Mouse (Mus musculus) brain, embryonic 18.5 days (tissue): ENCODE measurements around the gene Slc16a10.

Experiments used
- DNase-seq: peaks from one replicate; pipeline ENCODE4 v3.0.0-alpha.2; 2012; ENCODE audit warnings: low read depth, low spot score

The Slc16a10 gene

DNA sequence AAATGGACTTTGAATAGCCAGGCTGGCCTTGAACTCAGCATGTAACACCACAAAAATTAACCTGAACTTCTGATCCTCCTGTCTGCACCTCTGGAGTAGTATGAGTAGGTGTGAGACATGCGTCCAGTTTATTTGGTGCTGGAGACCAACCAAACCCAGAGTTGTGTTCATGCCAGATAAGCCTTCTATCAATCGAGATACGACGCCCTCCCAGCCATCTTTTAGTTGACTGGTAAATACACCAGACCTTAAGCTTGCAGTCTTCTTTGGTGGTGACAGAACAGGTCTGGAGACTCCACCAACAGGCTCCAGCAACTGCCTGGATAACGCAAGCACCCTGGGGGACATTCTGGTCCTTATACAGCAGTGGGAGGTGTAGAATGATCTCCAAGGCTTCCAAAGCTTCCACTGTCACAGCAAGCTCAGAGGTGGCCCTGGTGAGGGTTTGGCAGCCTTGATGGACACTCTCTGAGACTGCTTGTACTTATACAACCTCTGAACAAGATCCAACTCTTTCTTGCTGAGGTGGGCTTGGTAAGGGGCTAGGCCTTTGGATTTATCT, 7.6 kb upstream of the Slc16a10 start:
- DNase-seq: no peak

DNA sequence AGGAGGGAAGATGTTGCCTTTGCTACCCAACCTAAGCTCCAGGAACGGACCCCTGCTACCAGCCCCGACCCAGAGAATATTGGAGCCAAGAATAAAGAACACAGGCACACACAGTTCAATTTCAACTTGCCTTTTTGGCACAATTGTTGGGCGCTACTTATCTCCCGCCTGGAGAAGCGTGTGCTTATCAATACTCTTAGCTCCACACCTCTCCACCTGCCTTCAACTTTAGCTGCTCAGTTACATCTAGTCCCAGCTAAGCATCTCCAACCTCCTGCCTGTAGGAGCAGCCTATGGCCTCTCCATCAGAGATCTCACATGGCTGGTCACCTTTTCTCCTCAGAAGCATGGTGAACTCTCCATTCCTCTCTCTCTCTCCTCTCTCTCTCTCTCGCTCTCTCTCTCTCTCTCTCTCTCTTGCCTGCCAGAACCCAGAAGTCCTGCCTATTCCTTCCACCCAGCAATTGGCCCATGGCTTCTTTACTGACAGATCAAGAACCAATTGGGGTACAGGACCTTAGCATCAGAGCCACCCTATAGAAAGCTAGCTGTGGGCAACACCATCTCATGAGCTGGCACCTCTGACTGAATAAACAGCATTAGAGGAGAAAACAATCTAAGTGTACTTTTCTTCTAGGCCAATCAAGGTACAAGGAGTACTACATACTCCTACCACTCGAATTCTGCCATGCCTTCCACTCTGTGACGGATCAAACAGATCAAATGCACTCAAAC, 5.4 kb upstream of the Slc16a10 start:
- no peak for DNase-seq

DNA sequence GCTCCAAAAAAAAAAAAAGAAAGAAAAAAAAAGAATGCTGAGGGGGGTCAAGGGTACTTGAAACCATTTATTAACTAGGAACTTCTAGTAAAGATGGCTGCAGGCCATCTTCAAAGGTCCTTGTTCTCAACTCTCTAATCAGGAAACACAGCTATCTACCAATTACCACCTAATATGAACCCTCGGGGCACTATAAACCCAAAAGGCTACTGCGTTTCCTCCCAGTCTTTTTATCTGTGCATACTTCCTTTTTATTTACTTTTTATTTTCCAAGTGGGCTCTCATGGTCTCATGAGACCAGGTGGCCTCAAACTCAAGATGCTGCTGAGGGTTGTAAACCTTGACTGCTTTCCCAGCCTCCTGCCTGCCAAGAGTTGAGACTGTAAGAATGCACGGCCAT, 4.4 kb upstream of the Slc16a10 start:
- no peak for DNase-seq

DNA sequence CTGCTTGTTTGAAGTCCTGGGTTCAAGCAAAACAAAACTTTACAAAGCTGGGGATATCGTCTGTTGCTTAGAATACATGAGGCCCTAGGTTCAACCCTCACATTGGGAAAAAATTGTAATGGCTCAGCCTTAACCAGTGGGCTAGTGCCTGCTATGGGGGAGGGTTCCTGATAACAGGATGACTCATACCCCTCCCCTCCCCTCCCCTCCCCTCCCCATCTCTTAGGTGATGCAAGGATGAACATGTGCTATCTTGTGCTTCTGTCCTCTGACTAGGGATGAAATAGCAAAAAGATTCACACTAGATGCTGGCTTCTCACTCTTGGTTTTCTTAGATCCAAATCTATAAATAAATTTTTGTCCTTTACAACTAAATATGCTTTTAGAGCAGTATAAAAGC, 2.8 kb upstream of the Slc16a10 start:
- no peak for DNase-seq

DNA sequence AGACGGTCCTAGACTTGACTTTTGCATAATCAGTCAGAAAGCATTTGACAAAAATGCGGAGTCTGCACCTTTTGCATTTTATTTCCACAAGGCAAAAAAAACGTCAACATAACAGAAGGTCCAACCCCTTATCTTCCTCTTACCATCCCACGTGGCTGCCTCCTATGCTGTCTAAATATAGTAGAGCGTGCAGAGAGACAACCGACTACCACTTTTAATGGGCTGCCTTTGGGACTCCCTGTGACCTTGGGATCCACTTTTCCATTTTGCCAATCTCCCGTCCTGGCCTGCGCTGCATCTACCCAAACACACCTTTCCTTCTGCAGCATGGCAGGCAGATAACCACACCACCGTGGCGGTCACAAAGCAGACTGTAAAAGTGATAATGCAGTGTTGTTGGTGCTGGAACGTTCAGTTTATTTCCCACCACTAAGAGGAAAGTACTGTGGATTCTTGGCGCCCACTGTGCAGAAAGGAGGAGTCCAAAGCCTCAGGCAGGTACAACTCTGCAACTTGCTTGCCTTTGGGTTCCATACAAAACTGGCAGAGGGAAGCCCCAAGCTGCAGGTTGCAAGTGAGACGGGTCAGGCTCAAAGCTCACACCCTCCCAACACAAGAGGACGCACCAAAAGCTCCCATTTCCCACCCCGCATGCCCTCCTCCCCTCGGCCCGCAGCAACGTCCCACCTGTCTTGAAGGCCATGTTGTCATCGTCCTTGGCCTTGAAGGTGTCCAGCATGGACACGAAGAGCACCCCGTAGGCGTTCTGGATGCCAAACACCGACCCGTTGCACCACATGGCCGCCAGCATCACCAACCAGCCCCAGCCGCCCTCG, 824 bp downstream of the Slc16a10 start:
- no peak for DNase-seq

DNA sequence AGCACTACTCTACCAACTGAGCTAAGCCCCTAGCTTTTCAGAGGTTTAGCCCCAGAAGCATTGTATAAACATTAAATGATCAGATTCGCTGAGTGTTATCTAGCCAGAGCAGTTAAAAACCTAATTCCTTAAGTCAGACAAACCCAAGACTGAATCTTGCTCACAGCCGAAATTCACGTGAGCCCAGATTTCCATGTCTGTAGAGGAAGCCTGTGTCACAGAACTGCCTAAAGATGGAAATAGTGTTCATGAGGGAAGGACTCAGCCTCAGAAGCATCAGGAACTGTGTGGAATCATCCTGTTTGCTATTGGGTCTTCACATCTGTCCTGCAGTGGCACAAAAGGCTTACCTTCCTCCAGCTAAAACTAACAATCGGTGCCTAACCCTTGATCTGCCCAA, 2.4 kb downstream of the Slc16a10 start:
- no peak for DNase-seq

DNA sequence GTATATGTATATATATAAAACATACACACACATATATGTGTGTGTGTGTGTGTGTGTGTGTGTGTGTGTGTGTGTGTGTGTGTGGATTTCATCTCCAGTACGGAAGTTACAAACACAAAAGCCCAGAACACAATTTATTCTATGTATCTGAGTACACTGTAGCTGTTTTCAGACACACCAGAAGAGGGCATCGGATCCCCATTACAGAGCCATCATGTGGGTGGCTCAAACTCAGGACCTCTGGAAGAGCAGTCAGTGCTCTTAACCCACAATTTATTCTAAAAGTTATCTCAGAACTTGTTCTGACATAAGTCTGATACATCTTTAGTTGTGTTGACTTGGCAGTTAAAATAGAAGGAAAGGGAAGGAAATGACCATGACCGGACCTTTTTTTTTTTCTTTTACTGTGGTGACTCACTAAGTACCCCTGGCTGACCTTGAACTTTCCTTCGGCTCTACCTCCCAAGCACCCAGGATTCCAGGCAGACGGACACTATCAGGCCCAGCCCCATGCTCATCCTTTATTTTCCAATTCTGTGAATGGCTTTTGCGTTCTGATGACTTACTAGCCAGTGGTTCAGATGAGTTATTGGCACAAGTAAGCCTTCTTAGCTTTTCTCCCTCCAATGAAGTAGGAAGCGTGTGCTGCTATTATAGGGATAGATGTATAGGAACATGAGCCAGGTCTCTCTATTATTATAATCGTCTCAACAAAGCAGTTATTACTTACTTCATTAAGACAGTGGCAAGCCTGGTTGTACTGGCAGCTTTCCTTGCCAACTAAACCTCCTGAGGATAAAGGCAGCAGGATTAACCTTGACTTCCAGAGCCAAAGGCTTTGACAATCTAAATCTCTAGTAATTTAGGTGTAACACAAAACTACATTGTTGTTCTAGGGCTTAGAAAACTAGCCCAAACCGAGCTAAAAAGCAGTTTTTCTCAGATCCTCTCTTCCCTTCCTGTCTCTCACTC, 6.0 kb downstream of the Slc16a10 start:
- no peak for DNase-seq

DNA sequence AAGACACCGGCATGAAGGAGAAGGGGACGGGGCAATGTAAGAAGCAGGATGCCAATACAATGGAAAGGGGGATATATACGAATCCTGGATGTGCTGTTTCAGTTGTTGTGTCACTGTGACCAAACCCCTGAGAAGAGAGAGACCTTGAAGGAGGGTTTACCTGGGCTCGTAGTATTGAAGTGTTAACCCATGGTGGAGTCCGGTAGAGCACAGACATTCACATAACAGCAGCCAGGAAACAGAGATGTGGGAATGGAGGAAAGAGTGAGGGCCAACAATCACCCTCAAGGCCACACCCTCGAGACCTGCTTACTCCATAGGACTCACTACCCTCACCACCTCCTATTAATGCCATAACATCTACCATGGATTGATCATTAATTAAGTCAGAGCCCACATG, 7.2 kb downstream of the Slc16a10 start:
- no peak for DNase-seq

DNA sequence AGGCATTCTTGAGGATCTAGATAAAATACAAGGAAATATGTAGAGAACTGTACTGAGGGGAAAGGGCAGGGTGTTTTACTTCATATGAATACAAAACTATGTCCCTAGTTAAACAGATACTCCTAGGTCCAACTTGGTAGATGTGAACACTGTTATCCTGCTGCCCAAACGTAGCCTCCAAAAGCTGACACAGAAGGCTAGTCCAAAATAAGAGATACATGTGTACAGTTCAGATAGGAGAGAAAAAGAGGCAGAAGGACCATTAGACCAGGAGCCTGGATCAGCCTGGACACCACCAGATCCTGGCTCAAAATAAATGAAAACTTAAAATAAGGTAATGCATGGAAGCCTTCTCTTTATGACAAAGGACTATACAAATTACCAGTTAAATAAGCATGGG, 8.4 kb downstream of the Slc16a10 start:
- no peak for DNase-seq

DNA sequence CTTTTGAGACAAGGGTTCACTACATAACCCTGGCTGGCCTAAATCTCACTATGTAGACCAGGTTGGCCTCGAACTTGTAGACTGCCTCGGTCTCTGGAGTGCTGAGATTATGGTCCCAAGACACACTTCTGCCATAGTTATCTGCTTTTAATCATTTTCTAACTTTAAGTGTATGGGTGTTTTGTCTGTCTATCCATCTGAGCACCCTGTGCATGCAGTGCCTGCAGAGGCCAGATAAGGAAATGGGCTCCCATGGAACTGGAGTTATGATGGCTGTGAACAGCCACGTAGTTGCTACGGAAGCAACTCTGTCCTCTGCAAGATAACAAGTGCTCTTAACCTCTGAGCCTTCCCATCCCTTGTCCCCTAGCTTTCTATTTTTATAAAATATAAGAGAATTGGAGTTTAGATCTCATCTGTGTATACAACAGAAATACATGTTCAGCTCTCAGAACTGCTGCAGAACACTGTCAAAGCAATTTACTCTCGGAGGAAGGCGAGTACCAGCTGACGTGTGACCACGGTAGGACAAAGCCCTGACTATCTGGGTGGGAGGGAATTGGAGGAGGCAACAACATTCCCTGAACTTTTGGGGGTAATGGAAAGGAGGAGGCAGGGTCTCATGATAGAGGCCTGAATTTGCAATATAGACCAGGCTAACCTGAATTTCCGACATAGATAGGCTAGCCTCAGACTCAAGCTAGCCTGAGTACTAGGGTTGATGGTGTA, 10.2 kb downstream of the Slc16a10 start:
- DNase-seq: no peak

DNA sequence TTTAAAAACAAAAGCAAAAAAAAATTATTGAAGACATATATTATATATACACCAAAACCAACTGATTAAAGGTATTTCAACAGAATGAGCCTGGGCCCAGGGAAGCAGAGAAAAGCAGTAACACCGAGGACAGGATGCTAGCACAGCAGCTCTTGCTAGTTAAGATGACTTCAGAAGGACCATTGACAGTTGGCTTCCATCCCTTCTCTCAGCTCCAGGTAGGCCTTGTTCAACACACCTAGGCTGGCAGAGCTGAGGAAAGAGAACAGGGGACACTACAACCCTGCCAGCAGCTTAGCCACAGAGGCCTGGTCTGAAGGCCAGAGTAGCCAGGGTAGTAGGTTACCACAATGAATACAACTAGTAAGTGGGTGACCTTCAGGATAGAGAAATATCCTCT, 11.9 kb downstream of the Slc16a10 start:
- no peak for DNase-seq

DNA sequence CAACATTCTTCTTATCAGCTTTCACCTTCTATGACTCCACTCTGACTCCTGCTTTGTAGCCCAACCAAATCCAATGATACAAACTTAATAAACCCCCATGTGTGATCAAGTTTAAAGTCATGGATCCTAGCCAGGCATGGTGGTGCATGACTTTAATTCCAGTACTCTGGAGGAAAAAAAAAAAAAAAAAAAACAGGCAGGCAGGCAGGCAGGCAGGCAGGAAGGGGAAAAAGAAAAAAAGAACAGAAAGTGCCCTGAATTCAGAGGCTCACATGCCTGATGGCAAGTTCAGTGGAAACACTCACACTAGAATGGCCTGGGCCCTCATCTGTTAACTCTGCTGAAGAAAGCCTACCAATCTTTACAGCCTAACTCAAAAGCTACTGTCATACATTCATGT, 12.9 kb downstream of the Slc16a10 start:
- DNase-seq: no peak

DNA sequence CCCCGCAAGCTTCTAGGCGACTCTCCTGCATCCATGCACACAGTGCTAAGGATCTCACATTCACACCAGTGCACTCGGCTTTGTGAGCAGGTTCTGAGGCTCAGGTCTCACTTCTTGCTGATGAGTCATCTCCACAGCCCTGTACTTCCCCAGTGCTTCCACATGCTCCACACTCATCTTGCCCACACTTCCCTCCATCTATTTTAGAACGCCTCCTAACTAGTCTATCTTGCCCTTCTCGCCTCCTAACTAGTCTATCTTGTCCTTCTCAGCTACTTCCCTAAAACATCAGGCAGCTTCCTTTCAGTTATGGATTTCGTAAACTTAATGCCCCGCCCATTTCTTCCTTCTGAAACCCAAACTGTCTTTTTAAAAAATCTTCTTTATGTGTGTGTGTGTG, 13.6 kb downstream of the Slc16a10 start:
- DNase-seq: no peak

DNA sequence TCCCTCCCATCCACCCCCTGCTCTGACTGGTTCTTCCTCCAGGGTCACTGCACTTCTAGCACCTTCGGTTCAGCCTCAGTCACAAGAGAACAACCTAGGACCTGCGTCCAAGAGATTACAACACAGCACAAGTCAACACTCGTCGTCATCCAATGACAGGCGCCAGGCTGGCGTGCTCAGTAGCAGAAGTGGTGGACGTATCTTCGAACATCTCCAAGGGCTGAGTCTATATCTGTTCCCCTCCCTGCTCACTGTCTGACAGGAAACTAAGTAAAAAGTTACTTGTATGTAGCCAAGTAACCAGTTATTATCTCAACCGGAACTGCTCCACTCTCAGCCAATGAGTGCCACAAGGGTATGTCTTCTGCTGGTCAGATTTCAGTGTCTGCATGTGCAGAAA, 16.9 kb downstream of the Slc16a10 start:
- no peak for DNase-seq

DNA sequence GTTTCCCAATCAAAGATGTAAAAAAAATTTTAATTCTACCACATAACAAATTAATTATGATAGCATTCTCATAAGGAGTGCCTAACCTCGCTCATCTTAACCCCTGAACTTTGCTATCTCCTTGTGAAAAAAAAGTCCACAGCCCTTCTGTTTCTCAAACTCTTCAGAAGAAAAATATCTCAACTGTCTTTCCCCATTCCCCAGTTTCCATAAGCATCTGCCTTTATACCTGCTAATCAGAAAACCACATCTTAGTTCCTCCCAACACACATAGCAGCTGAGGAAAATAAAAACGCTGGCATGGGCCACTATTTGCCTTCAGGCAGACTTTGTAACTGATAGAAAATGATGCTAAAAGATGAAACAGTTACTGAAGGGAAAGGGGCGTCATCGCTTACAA, 17.5 kb downstream of the Slc16a10 start:
- no peak for DNase-seq

DNA sequence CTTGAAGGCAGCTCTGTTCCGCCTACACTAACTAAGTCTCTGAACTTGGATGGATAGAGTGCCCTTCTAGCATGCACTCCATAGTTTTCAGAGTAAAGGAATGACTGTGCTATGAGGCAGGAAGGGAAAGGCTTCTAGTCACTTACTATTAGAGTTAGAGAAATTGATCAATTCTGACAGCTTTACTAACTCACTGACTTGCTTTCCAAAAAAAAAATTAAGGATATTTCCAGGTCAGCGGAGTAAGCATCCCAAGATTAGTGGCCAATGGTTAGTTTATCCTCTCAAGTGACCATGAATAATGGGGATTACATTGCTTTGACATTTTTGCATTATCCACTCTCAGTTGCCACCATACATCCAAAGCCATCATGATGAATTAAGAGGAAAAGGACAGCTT, 18.0 kb downstream of the Slc16a10 start:
- DNase-seq: no peak

DNA sequence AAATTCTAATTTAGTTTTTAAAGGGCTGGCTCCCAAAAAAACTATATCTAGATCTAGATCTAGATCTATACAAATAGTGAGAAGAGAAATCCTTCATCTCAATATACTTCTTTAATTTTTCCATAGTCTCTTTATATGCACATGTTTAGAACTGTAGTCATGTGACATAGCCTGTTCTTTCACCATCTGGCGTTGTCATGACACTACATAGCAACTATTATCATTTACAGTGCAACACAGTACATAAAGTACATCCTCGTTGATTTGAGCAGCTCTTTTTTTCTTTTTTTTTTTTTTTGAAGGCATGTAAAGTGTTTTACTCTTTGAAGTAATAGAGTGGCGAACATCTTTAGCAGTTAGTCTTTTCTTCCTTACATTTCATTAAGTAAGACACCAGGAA, 22.6 kb downstream of the Slc16a10 start:
- DNase-seq: no peak

DNA sequence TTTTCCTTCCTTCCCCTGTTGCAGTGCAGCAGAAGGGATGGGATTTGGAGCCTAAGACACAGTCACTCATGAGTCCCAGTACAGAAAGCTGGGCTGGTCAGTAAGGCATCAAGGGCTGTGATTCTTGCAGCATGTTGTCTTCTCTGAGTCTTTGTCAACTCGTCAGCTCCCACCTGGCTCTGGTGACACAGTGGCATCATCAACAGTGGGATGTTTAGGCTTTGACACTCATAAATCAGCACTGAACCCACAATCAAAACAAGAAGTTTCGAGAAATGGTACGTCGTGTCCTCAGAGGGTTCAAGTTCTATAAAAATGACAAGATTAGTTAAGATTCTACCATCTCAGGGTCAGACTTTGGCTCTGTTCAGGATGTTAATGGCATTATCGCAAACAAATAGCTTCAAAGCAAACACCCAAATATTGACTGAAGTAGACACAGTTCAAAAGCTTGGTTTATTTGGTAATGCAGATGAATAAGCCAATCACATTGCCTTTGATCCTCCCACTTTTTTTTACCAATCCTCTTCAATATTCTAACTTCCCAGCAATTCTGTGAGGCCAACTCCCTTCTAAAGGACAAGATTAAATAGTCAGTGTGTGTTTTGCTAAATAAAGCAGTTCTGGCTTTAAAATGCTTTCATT, 23.2 kb downstream of the Slc16a10 start:
- DNase-seq: no peak

DNA sequence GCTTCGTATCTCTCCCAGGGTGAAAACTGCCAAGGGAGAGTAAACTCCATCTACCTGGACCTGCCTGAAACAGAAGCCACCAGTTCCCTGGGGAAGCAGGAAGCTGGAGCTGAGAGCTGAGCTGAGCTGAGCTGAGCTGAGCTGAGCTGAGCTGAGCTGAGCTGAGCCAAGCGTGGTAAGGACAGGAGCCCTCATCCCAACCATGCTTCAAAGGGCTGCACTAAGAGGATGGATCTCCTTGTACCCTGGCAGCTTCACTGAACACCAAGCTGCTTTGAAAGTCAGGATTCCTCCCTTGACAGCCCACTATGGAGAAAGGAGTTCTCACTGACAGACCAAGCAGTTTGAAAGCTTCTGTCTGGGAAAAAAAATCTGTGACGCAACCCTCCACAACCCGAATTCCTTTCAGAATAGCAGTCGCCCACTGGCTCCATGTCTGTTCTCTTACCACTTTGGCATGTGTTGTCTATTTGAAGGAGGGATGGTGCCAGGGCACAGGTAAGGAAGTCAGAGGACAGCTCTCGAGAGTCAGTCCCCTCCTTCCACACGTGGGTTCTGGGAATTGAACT, 28.5 kb downstream of the Slc16a10 start:
- DNase-seq: no peak

DNA sequence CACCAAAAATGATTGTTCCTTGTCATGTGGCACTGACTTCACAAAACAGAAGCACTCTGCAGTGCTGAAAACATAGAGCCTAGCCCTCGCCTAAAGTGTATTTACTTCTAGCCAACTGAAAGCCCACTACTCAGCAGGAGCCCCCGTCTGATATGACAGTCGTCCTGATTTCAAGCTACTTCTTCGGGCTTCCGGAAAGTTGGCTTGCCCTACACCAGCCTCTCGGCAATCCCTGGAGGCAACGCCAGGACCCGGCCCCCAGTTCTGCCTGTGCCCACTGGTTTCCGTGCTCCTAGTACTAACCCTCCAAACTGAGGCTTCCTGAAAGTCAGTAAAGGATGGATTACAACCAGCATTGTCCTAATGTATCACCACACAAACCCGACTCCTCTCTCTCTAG, 29.8 kb downstream of the Slc16a10 start:
- no peak for DNase-seq
